Mouse (Mus musculus) stomach, postnatal 0 days (tissue): ENCODE measurements at regions not wholly inside any gene's neighbourhood (a gene's known extent, or its start where the extent isn't known, plus 50 kb on each side); places are given as distances from the start of the nearest gene placed in this dataset.
A peak's percentile ranks its signal among the peaks of the same experiment; 100 is the strongest.

Source experiments
- ATAC-seq: fragments of 200-750 bp; cut with Nextera tagmentation; 2 replicates; pipeline ENCODE4 v1.8.0; 2017; ENCODE audit not compliant: low FRiP score, low TSS enrichment
- DNase-seq: peaks from one replicate; pipeline ENCODE4 v3.0.0-alpha.2; 2016; ENCODE audit warnings: low spot score
- H3K27ac ChIP-seq: fragments of 300-500 bp; sonication (generic); replicated peaks from 2 replicates; pipeline ENCODE4 v1.5.1; 2014; ENCODE audit warnings: mild to moderate bottlenecking, control low read depth
- H3K27me3 ChIP-seq: fragments of 300-500 bp; sonication (generic); 2 replicates; pipeline ENCODE4 v1.6.1; 2014; ENCODE audit warnings: low read length; ENCODE audit not compliant: control insufficient read depth, insufficient read depth
- H3K36me3 ChIP-seq: fragments of 300-500 bp; sonication (generic); 2 replicates; pipeline ENCODE4 v1.6.1; 2014; ENCODE audit warnings: low read length, mixed read lengths; ENCODE audit not compliant: control insufficient read depth, insufficient read depth
- H3K4me1 ChIP-seq: fragments of 300-500 bp; sonication (generic); replicated peaks from 2 replicates; pipeline ENCODE4 v1.6.1; 2014; ENCODE audit warnings: antibody characterized with exemption; ENCODE audit not compliant: control insufficient read depth, insufficient read depth
- H3K4me2 ChIP-seq: fragments of 300-500 bp; sonication (generic); replicated peaks from 2 replicates; pipeline ENCODE4 v1.6.1; 2014; ENCODE audit warnings: low read depth, mild to moderate bottlenecking, control low read depth, moderate library complexity
- H3K4me3 ChIP-seq: fragments of 300-500 bp; sonication (generic); 2 replicates; pipeline ENCODE4 v1.5.1; 2014; ENCODE audit warnings: low read depth, low read length, control low read depth
- H3K9ac ChIP-seq: fragments of 300-500 bp; sonication (generic); 2 replicates; pipeline ENCODE4 v1.6.1; 2014; ENCODE audit warnings: mild to moderate bottlenecking, low read length, control low read depth, mixed read lengths
- H3K9me3 ChIP-seq: fragments of 300-500 bp; sonication (generic); 2 replicates; pipeline ENCODE4 v1.6.1; 2016; ENCODE audit warnings: low read length; ENCODE audit not compliant: control insufficient read depth
- CTCF ChIP-seq: IDR thresholded peaks from 2 replicates; pipeline ENCODE4 v1.5.1; 2016; ENCODE audit warnings: antibody characterized with exemption, low read depth, mild to moderate bottlenecking, moderate library complexity
- EP300 ChIP-seq: optimal IDR thresholded peaks from 2 replicates; pipeline ENCODE3; 2016; ENCODE audit warnings: antibody characterized with exemption
- WGBS: fragments of 180-500 bp; shearing (Covaris S2); extraction: QIAGEN DNeasy Blood & Tissue Kit; methylation state at CpG from one replicate; pipeline ENCODE4 v1.1.7; 2014; 5-methylcytosine and 5-hydroxymethylcytosine counted together

DNA sequence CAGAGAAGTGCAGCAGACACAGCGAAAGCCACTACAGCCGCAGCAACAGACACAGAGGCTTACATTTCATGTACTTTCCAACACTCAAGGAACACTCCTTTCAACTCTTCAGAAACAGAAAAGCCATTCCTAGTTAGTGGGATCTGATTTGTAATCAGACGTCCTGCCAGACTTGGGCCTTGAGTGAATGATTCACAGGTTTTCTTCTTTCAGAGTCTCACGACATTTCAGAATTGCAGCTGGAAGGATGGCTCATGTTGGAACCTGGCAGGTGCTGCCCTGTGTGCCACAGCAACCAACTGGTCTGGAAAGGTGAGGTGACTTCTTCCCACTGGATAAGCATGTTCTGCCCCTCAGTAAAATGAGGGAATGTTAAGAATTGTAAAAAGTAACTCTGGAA lies 149.8 kb upstream of the Zfp706 start:
- TF ChIP-seq CTCF = no peak
- DNase-seq (no peak), ATAC-seq (no peak)
- Histone ChIP-seq H3K9ac (no peak overlapping the region), H3K4me2 (no peak overlapping the region), H3K4me3 (no peak overlapping the region), H3K4me1 (no peaks in the 10 kb centered on the region), H3K9me3 (no peaks in the 10 kb centered on the region), H3K27ac (peak overlapping the region; percentile 49), H3K36me3 (no peaks in the 10 kb centered on the region), H3K27me3 (no peaks in the 10 kb centered on the region)
- 57% methylated on average over 4 of the region's 4 CpGs for WGBS

DNA sequence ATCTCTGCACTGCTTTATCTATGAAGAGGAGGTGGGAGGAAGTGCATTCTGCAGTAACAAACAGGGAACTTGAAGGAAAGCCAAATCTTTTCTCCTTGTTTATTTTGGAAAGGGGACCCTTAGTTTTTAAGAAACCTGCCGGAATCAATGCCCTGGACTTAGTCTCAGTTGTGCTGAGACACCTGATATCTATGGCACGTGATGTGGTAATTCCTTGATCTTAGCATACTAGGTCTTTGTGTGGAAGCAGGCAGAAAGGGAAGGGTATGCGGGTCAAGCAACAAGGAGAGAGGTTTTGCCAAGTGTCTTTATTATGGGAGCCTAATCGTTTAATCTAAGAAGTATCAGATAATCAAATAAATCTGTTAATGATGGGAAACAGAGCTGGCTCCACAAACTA lies 147.4 kb upstream of the Zfp706 start:
- H3K4me3 ChIP-seq = no peak overlapping the region
- H3K9me3 ChIP-seq = no peaks in the 10 kb centered on the region
- DNase-seq = no peak
- H3K27me3 ChIP-seq = no peaks in the 10 kb centered on the region
- no peak overlapping the region for H3K9ac ChIP-seq
- WGBS = 83% methylated on average over 4 of the region's 4 CpGs
- ATAC-seq = no peak
- H3K4me2 ChIP-seq = no peak overlapping the region
- no peak overlapping the region for H3K27ac ChIP-seq
- no peaks in the 10 kb centered on the region for H3K4me1 ChIP-seq
- H3K36me3 ChIP-seq = no peaks in the 10 kb centered on the region
- no peak for TF ChIP-seq EP300
- TF ChIP-seq CTCF = no peak

- no peak overlapping the region for H3K27ac ChIP-seq
- H3K36me3 ChIP-seq = no peaks in the 10 kb centered on the region
- DNase-seq = no peak
- no peak for ATAC-seq
- H3K27me3 ChIP-seq = no peaks in the 10 kb centered on the region
- 88% methylated on average over 6 of the region's 6 CpGs for WGBS
- H3K9me3 ChIP-seq = no peaks in the 10 kb centered on the region
- no peak overlapping the region for H3K4me2 ChIP-seq
- H3K4me3 ChIP-seq = no peak overlapping the region
- no peaks in the 10 kb centered on the region for H3K4me1 ChIP-seq
- TF ChIP-seq CTCF = no peak
- no peak for TF ChIP-seq EP300
- no peak overlapping the region for H3K9ac ChIP-seq
Observed at GRCm38 (mm10) chr15:37153177-37153576, 145.6 kb upstream of the Zfp706 start.

GRCm38 (mm10) chr15:37135590-37136164 lies 128.1 kb upstream of the Zfp706 start:
- peak overlapping the region; percentile 70 for H3K4me2 ChIP-seq
- H3K9me3 ChIP-seq = no peaks in the 10 kb centered on the region
- DNase-seq (peak; percentile 89), ATAC-seq (peak; percentile 95)
- no peaks in the 10 kb centered on the region for H3K27me3 ChIP-seq
- 2% methylated on average over 35 of the region's 35 CpGs for WGBS
- peak overlapping the region; percentile 85 for H3K9ac ChIP-seq
- peak overlapping the region; percentile 84 for H3K27ac ChIP-seq
- H3K36me3 ChIP-seq = no peaks in the 10 kb centered on the region
- TF ChIP-seq CTCF = peak; percentile 1; the same call in 1 of the 2 replicates
- TF ChIP-seq EP300 = no peak
- no peaks in the 10 kb centered on the region for H3K4me1 ChIP-seq
- H3K4me3 ChIP-seq = peak overlapping the region; percentile 46

- peak overlapping the region; percentile 84 for H3K27ac ChIP-seq
- DNase-seq = peak; percentile 60
- H3K9ac ChIP-seq = peak overlapping the region; percentile 85
- 21% methylated on average over 20 of the region's 20 CpGs for WGBS
- H3K4me1 ChIP-seq = no peaks in the 10 kb centered on the region
- H3K27me3 ChIP-seq = no peaks in the 10 kb centered on the region
- no peaks in the 10 kb centered on the region for H3K36me3 ChIP-seq
- peak overlapping the region; percentile 70 for H3K4me2 ChIP-seq
- H3K9me3 ChIP-seq = no peaks in the 10 kb centered on the region
- ATAC-seq = peak; percentile 59
- TF ChIP-seq EP300 (no peak), CTCF (no peak)
- peak overlapping the region; percentile 46 for H3K4me3 ChIP-seq
Observed at GRCm38 (mm10) chr15:37134913-37135589, 127.5 kb upstream of the Zfp706 start.

DNA sequence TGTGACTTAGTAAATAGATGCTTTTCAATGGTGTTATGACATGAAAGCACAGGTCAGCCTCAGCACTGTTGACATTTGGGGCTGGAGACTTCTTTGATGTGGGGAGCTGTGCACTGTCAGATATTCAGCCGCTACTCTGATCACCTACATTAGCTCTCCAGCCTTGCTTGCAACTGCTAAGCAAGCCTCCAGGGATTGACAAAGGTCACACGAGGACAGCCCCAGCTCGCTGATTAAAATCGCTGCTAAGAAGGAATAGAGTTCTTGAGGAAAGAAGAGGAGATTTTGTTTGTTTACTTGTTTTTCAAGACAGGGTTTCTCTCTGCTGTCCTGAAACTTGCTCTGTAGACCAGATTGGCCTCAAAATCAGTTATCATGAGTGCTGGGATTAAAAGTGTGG lies 126.8 kb upstream of the Zfp706 start:
- H3K9me3 ChIP-seq = no peaks in the 10 kb centered on the region
- DNase-seq (no peak), ATAC-seq (no peak)
- no peak for TF ChIP-seq CTCF
- TF ChIP-seq EP300 = no peak
- H3K27ac ChIP-seq = no peak overlapping the region
- no peaks in the 10 kb centered on the region for H3K27me3 ChIP-seq
- no peak overlapping the region for H3K4me3 ChIP-seq
- H3K4me1 ChIP-seq = no peaks in the 10 kb centered on the region
- no peak overlapping the region for H3K4me2 ChIP-seq
- WGBS = 44% methylated on average over 4 of the region's 4 CpGs
- no peak overlapping the region for H3K9ac ChIP-seq
- no peaks in the 10 kb centered on the region for H3K36me3 ChIP-seq
